Comparison of ENCODE assay signal across 9 mouse cellular contexts in the genomic region with DNA sequence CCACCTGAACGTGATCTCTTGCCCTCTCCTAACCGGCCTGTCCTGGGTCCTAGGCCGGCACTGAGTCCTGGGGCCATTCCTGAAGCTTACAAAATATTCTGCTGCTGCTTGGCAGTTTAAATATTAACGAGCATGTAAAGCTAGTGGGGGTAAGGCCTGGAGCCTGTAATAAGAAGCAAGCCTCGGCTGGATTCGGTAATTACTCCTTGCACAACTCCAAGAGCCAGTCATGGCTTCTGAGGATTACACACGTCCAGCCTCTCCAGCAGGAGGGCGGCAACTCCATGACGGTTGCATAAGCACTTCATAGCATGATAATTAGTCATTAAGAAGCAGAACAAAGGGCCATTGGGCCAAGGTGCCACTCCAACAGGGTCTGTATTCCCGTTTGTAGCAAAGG. TPM values are rescaled to one million over a fixed set of nuclear protein-coding genes. Genes with fewer than 3 reads are reported as not detected.
DNase-seq lines count a peak whose midpoint lies in the region; ATAC-seq and TF ChIP-seq lines count a peak whose summit lies in the region.
"Had no signal": no experiment of that assay in that cellular context is flagged by ENCODE, and none has a peak within 500 bp of the region (broad histone marks: within the 10 kb centered on the region; RNA-seq: fewer than 3 reads in every experiment).

No protein-coding gene starts in this region.

- peaks cover 28% of the 10 kb centered on the region for H3K27me3 ChIP-seq in kidney, embryonic 15.5 days
- H3K27me3 ChIP-seq in cerebellum, adult 2 months (ENCODE audit: control insufficient read depth, insufficient read depth, low read length): no peaks in the 10 kb centered on the region; the same call in 1 of the 2 replicates

- H3K4me1 ChIP-seq in kidney, embryonic 15.5 days: peaks cover 4% of the 10 kb centered on the region; the same call in 1 of the 2 replicates
- H3K4me1 ChIP-seq in cerebellum, adult 2 months (ENCODE audit: control insufficient read depth, insufficient read depth, low read length): no peaks in the 10 kb centered on the region

- no peak for TF ChIP-seq POLR2A in brain, embryonic 14.5 days (IDR thresholded peaks at IDR 0.05; ENCODE audit: borderline replicate concordance, extremely low read depth, insufficient read depth, insufficient read length, poor library complexity, severe bottlenecking)
- TF ChIP-seq POLR2A in cerebellum, adult 2 months (IDR thresholded peaks at IDR 0.05; ENCODE audit: borderline replicate concordance, insufficient read depth, low read length): no peak

- no peak overlapping the region for H3K9ac ChIP-seq in kidney, embryonic 15.5 days

- H3K9me3 ChIP-seq in kidney, embryonic 15.5 days (replicated peaks): no peaks in the 10 kb centered on the region

- ATAC-seq in kidney, embryonic 15.5 days (replicated peaks; ENCODE audit: low FRiP score): peak; percentile 94
- no peak for ATAC-seq in erythroid progenitor cell, adult 5-6 weeks (replicated peaks; ENCODE audit: low FRiP score, poor library complexity, severe bottlenecking)

- no peak for TF ChIP-seq CTCF in brain, embryonic 14.5 days (IDR thresholded peaks at IDR 0.05; ENCODE audit: borderline replicate concordance, extremely low read depth, insufficient read depth, insufficient read length)
- no peak for TF ChIP-seq CTCF in cerebellum, adult 2 months (IDR thresholded peaks at IDR 0.05; ENCODE audit: borderline replicate concordance, insufficient read depth, low read depth, low read length)

- H3K27ac ChIP-seq in kidney, embryonic 15.5 days: peak overlapping the region; percentile 23; the same call in 1 of the 2 replicates
- H3K27ac ChIP-seq in cerebellum, adult 2 months (ENCODE audit: insufficient read depth, low read length): no peak overlapping the region

- DNase-seq in NIH3T3 (ENCODE audit: low read depth): peak; percentile 29
- DNase-seq in brain, embryonic 14.5 days (ENCODE audit: low read depth): peak; percentile 59
- DNase-seq in lung, postnatal 10 days: peak; percentile 58
- no peak for DNase-seq in MN1 (ENCODE audit: low spot score)
- DNase-seq in cerebellum, adult 2 months: no peak
- DNase-seq: right cerebral cortex, postnatal 25 days had no signal

- 44% methylated on average over 10 of the region's 10 CpGs for WGBS in kidney, embryonic 15.5 days
- WGBS in cerebellum, adult 2 months: 48% methylated on average over 10 of the region's 10 CpGs

- H3K4me2 ChIP-seq in kidney, embryonic 15.5 days: no peak overlapping the region

- H3K36me3 ChIP-seq in kidney, embryonic 15.5 days: no peaks in the 10 kb centered on the region

- no peak overlapping the region for H3K4me3 ChIP-seq in kidney, embryonic 15.5 days (replicated peaks)
- no peak overlapping the region for H3K4me3 ChIP-seq in cerebellum, adult 2 months (replicated peaks; ENCODE audit: insufficient read depth, low read depth, low read length)

RNA-seq across cellular contexts. Expression of gene A530084C06Rik, which starts 19.3 kb away (rescaled TPM):
- polyA plus RNA-seq in brain, embryonic 14.5 days (2012; rRNA removed): 0.46 and 0.68 TPM in 2 replicates
- polyA plus RNA-seq in kidney, embryonic 15.5 days (2015; fragmentation: Nextera tagmentation; extraction: Ambion mirVana): not detected in 2 replicates
- not detected in 2 replicates for total RNA-seq in erythroid progenitor cell, adult 5-6 weeks (2015; ENCODE audit: low replicate concordance)
- not detected in 2 replicates for total RNA-seq in erythroid progenitor cell, adult 5-6 weeks (2017; ENCODE audit: low replicate concordance)
- polyA plus RNA-seq in cerebellum, adult 2 months (2012; rRNA removed): 0.72 and 0.87 TPM in 2 replicates

RNA-seq across cellular contexts. Expression of gene Foxq1, which starts 22.5 kb away (rescaled TPM):
- polyA plus RNA-seq in brain, embryonic 14.5 days (2012; rRNA removed): 5.0 and 5.8 TPM in 2 replicates
- polyA plus RNA-seq in kidney, embryonic 15.5 days (2015; fragmentation: Nextera tagmentation; extraction: Ambion mirVana): 3.9 and 4.0 TPM in 2 replicates
- not detected in 2 replicates for total RNA-seq in erythroid progenitor cell, adult 5-6 weeks (2015; ENCODE audit: low replicate concordance)
- total RNA-seq in erythroid progenitor cell, adult 5-6 weeks (2017; ENCODE audit: low replicate concordance): not detected in 2 replicates
- polyA plus RNA-seq in cerebellum, adult 2 months (2012; rRNA removed): 3.0 and 3.3 TPM in 2 replicates
- total RNA-seq: hematopoietic stem cell, adult 5-6 weeks had no signal

RNA-seq across cellular contexts. Expression of gene Foxf2, which starts 47.2 kb away (rescaled TPM):
- 10.9 and 12.5 TPM in 2 replicates for polyA plus RNA-seq in brain, embryonic 14.5 days (2012; rRNA removed)
- 0.24 and 0.27 TPM in 2 replicates for polyA plus RNA-seq in kidney, embryonic 15.5 days (2015; fragmentation: Nextera tagmentation; extraction: Ambion mirVana)
- total RNA-seq in erythroid progenitor cell, adult 5-6 weeks (2015; ENCODE audit: low replicate concordance): not detected in 2 replicates
- not detected in 2 replicates for total RNA-seq in erythroid progenitor cell, adult 5-6 weeks (2017; ENCODE audit: low replicate concordance)
- 4.3 and 5.3 TPM in 2 replicates for polyA plus RNA-seq in cerebellum, adult 2 months (2012; rRNA removed)
- total RNA-seq: hematopoietic stem cell, adult 5-6 weeks had no signal

Comparison
In these comparisons a context has a peak if more than half of its experiments do, and no peak if none do; other contexts are left out.
1. DNase-seq: peak in NIH3T3 (single experiment), brain, embryonic 14.5 days (single experiment) and lung, postnatal 10 days (single experiment); none in MN1 (single experiment) and cerebellum, adult 2 months (0 of 2).